Comparison of ENCODE assay signal across 8 mouse cellular contexts in genomic region chr19:57118785-57119565, GRCm38 (mm10).
A peak's percentile ranks its signal among the peaks of the same experiment; 100 is the strongest.
DNase-seq lines count a peak whose midpoint lies in the region; ATAC-seq and TF ChIP-seq lines count a peak whose summit lies in the region.

No protein-coding gene starts in this region.

- H3K4me2 ChIP-seq in hindbrain, embryonic 14.5 days (replicated peaks): peak overlapping the region; percentile 51
- H3K4me2 ChIP-seq in lung, postnatal 0 days (replicated peaks; ENCODE audit: low read depth, low read length): peak overlapping the region; percentile 52

- H3K9ac ChIP-seq in hindbrain, embryonic 14.5 days: peak overlapping the region; percentile 44
- 0 out of 2 replicates have a peak overlapping the region, but pooled peaks have one; percentile 16 for H3K9ac ChIP-seq in lung, postnatal 0 days (replicated peaks; ENCODE audit: low read depth)

- TF ChIP-seq CTCF in lung, postnatal 0 days (IDR thresholded peaks at IDR 0.05): no peak

- no peaks in the 10 kb centered on the region for H3K27me3 ChIP-seq in hindbrain, embryonic 14.5 days (ENCODE audit: control insufficient read depth, insufficient read depth, low read length)
- no peaks in the 10 kb centered on the region for H3K27me3 ChIP-seq in lung, postnatal 0 days (replicated peaks; ENCODE audit: insufficient read depth, low read length)

- H3K36me3 ChIP-seq in hindbrain, embryonic 14.5 days (replicated peaks; ENCODE audit: control insufficient read depth, insufficient read depth): no peaks in the 10 kb centered on the region
- H3K36me3 ChIP-seq in lung, postnatal 0 days (ENCODE audit: insufficient read depth, low read length): peaks cover 7% of the 10 kb centered on the region; the same call in 1 of the 2 replicates

- peak; percentile 74; the same call in 1 of the 2 replicates for ATAC-seq in hindbrain, embryonic 14.5 days (ENCODE audit: low FRiP score)
- peak; percentile 77 for ATAC-seq in lung, postnatal 0 days

- peak overlapping the region; percentile 72 for H3K27ac ChIP-seq in hindbrain, embryonic 14.5 days
- H3K27ac ChIP-seq in lung, postnatal 0 days (ENCODE audit: low read length): peak overlapping the region; percentile 69

- WGBS in hindbrain, embryonic 14.5 days: 41% methylated on average over 22 of the region's 22 CpGs
- WGBS in lung, postnatal 0 days: 29% methylated on average over 22 of the region's 22 CpGs

- peaks cover 20% of the 10 kb centered on the region for H3K4me1 ChIP-seq in hindbrain, embryonic 14.5 days (replicated peaks; ENCODE audit: control insufficient read depth, insufficient read depth, low read length)
- H3K4me1 ChIP-seq in lung, postnatal 0 days (ENCODE audit: insufficient read depth, low read depth, low read length): peaks cover 17% of the 10 kb centered on the region

- H3K4me3 ChIP-seq in hindbrain, embryonic 14.5 days (replicated peaks; ENCODE audit: low read length): peak overlapping the region; percentile 27
- peak overlapping the region; percentile 23 for H3K4me3 ChIP-seq in lung, postnatal 0 days (ENCODE audit: low read depth, low read length)

- H3K9me3 ChIP-seq in hindbrain, embryonic 14.5 days (ENCODE audit: control insufficient read depth, low read length): no peaks in the 10 kb centered on the region
- H3K9me3 ChIP-seq in lung, postnatal 0 days (ENCODE audit: low read length): no peaks in the 10 kb centered on the region

- no peak for TF ChIP-seq EP300 in lung, postnatal 0 days (IDR thresholded peaks at IDR 0.05)

- peak; percentile 82 for DNase-seq in ES-CJ7 (ENCODE audit: low read depth, low spot score)
- peak; percentile 83 for DNase-seq in cerebellum, adult 9-11 months
- peak; percentile 52 to 64 for DNase-seq in frontal cortex, postnatal 25 days (ENCODE audit: low spot score in 2 of 2)
- DNase-seq in hindbrain, embryonic 14.5 days (ENCODE audit: low spot score): peak; percentile 70
- DNase-seq in layer of hippocampus, postnatal 14 days (ENCODE audit: low spot score in 2 of 2): peak; percentile 53 to 56
- DNase-seq in lung, postnatal 0 days (ENCODE audit: low spot score): peak; percentile 90
- DNase-seq in ovary, postnatal 10 days (ENCODE audit: low spot score): peak; percentile 35
- DNase-seq in thymus, postnatal 14 days: peak; percentile 94

Comparison
In these comparisons a context has a peak if more than half of its experiments do, and no peak if none do; other contexts are left out.
1. Peak in every context shown above with its lines: DNase-seq, ATAC-seq, H3K4me3 ChIP-seq and H3K27ac ChIP-seq.
2. DNase-seq: peak in every context shown above with its lines; median percentile 94 in thymus, postnatal 14 days; 90 in lung, postnatal 0 days; 83 in cerebellum, adult 9-11 months; 82 in ES-CJ7; 70 in hindbrain, embryonic 14.5 days; 58 in frontal cortex, postnatal 25 days; 54 in layer of hippocampus, postnatal 14 days; 35 in ovary, postnatal 10 days.